Mouse (Mus musculus) hindbrain, embryonic 16.5 days (tissue): ENCODE measurements around the gene Gna14. TPM values are rescaled to one million over a fixed set of nuclear protein-coding genes. Genes with fewer than 3 reads are reported as not detected.
A peak's percentile ranks its signal among the peaks of the same experiment; 100 is the strongest.

Source experiments
- ATAC-seq: fragments of 200-750 bp; cut with Nextera tagmentation; 2 replicates; pipeline ENCODE4 v1.8.0; 2017; ENCODE audit warnings: moderate TSS enrichment, moderate library complexity
- H3K27ac ChIP-seq: fragments of 300-500 bp; sonication (generic); 2 replicates; pipeline ENCODE4 v1.5.1; 2014; ENCODE audit warnings: low read depth, mild to moderate bottlenecking, control low read depth, low read length, moderate library complexity
- H3K27me3 ChIP-seq: fragments of 300-500 bp; sonication (generic); replicated peaks from 2 replicates; pipeline ENCODE4 v1.6.1; 2014; ENCODE audit warnings: low read length; ENCODE audit not compliant: control insufficient read depth, insufficient read depth
- H3K36me3 ChIP-seq: fragments of 300-500 bp; sonication (generic); 2 replicates; pipeline ENCODE4 v1.6.1; 2014; ENCODE audit warnings: mild to moderate bottlenecking, low read length, moderate library complexity, mixed read lengths; ENCODE audit not compliant: control insufficient read depth, insufficient read depth
- H3K4me1 ChIP-seq: fragments of 300-500 bp; sonication (generic); 2 replicates; pipeline ENCODE4 v1.6.1; 2014; ENCODE audit warnings: low read depth, low read length; ENCODE audit not compliant: control insufficient read depth, insufficient read depth
- H3K4me2 ChIP-seq: fragments of 300-500 bp; sonication (generic); 2 replicates; pipeline ENCODE4 v1.6.1; 2014; ENCODE audit warnings: mild to moderate bottlenecking, low read length, control low read depth, moderate library complexity
- H3K4me3 ChIP-seq: fragments of 300-500 bp; sonication (generic); 2 replicates; pipeline ENCODE4 v1.5.1; 2014; ENCODE audit warnings: mild to moderate bottlenecking, low read length, control low read depth, moderate library complexity
- H3K9ac ChIP-seq: fragments of 300-500 bp; sonication (generic); 2 replicates; pipeline ENCODE4 v1.6.1; 2014; ENCODE audit warnings: low read depth, mild to moderate bottlenecking, control low read depth, low read length, moderate library complexity
- H3K9me3 ChIP-seq: fragments of 300-500 bp; sonication (generic); 2 replicates; pipeline ENCODE4 v1.6.1; 2014; ENCODE audit warnings: mild to moderate bottlenecking, low read length, moderate library complexity; ENCODE audit not compliant: control insufficient read depth
- WGBS: fragments of 180-500 bp; shearing (Covaris S2); extraction: QIAGEN DNeasy Blood & Tissue Kit; methylation state at CpG from one replicate; pipeline ENCODE4 v1.1.7; 2014; 5-methylcytosine and 5-hydroxymethylcytosine counted together
- polyA plus RNA-seq: library from polyadenylated mRNA; unstranded; fragments of >200 nt; fragmentation: Nextera tagmentation; extraction: Ambion mirVana; gene quantifications from 2 replicates; pipeline ENCODE4 v1.2.1, GENCODE M21; 2015

Gene Gna14
- polyA plus RNA-seq, 1 experiment from 2014 or later = 0.88 TPM

DNA sequence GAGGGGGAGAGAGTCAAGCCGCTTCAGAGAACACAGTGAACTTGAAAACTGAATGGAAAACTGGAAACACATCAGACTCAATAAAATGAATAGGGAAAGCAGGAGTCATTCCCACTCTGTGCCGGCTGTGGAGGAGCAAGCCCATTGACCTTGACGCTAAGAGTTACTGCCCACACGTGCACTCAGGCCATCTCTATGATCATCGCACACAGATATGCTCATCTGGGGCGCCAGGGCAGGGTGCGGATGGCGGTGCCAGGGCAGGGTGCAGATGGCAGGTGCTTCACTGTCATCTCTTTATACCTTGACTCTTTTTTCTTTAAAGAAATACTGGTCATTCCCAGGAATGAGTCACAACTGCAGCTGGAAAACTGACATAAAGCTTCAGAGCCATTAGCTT is 4.2 kb upstream of the Gna14 start:
- H3K27ac ChIP-seq = no peak overlapping the region
- H3K4me1 ChIP-seq = peaks cover 14% of the 10 kb centered on the region
- 65% methylated on average over 8 of the region's 8 CpGs for WGBS
- H3K4me3 ChIP-seq = no peak overlapping the region
- no peak overlapping the region for H3K9ac ChIP-seq
- peaks cover 9% of the 10 kb centered on the region for H3K9me3 ChIP-seq
- no peaks in the 10 kb centered on the region for H3K36me3 ChIP-seq
- no peak for ATAC-seq
- H3K27me3 ChIP-seq = peaks cover 10% of the 10 kb centered on the region; the same call in 1 of the 2 replicates
- H3K4me2 ChIP-seq = no peak overlapping the region

DNA sequence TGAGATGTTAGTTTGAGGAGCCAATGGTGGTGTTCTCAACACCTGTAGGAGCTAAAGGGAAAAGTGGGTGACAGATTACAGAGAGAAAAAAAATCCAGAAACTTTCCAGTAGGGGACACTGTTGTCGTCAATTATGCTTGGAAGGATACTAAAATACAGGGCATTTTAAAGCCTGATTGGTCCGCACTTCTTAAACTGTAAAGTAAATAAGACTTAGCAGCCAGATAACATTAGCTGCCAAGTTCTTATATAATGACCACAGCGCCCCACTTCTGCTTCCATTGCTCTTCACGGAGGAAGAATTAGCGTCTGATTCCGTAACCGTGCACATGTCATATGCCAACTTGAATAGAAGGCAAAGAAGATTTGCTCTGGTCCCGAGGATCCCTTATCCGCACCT is 683 bp upstream of the Gna14 start:
- H3K4me1 ChIP-seq = peaks cover 19% of the 10 kb centered on the region
- H3K27ac ChIP-seq = no peak overlapping the region
- peaks cover 13% of the 10 kb centered on the region for H3K27me3 ChIP-seq
- H3K4me3 ChIP-seq = peak overlapping the region; percentile 43; the same call in 1 of the 2 replicates
- peak overlapping the region; percentile 60 for H3K4me2 ChIP-seq
- ATAC-seq = no peak
- H3K36me3 ChIP-seq = no peaks in the 10 kb centered on the region
- H3K9me3 ChIP-seq = no peaks in the 10 kb centered on the region
- 22% methylated on average over 9 of the region's 9 CpGs for WGBS
- H3K9ac ChIP-seq = no peak overlapping the region

- 2% methylated on average over 61 of the region's 61 CpGs for WGBS
- no peak overlapping the region for H3K27ac ChIP-seq
- ATAC-seq = peak; percentile 43; the same call in 1 of the 2 replicates
- H3K27me3 ChIP-seq = peaks cover 13% of the 10 kb centered on the region
- H3K9ac ChIP-seq = peak overlapping the region; percentile 28
- H3K36me3 ChIP-seq = no peaks in the 10 kb centered on the region
- peak overlapping the region; percentile 43 for H3K4me3 ChIP-seq
- H3K9me3 ChIP-seq = no peaks in the 10 kb centered on the region
- H3K4me1 ChIP-seq = peaks cover 19% of the 10 kb centered on the region
- H3K4me2 ChIP-seq = peak overlapping the region; percentile 60
These were observed 990 bp downstream of the Gna14 start for GRCm38 (mm10) chr19:16436335-16437169.

- peaks cover 13% of the 10 kb centered on the region for H3K27me3 ChIP-seq
- peak overlapping the region; percentile 60; the same call in 1 of the 2 replicates for H3K4me2 ChIP-seq
These were observed 1.6 kb downstream of the Gna14 start for GRCm38 (mm10) chr19:16437170-16437483.

GRCm38 (mm10) chr19:16437906-16438305 is 2.3 kb downstream of the Gna14 start:
- Histone ChIP-seq H3K27ac (no peak overlapping the region), H3K36me3 (no peaks in the 10 kb centered on the region), H3K4me2 (no peak overlapping the region), H3K4me1 (peaks cover 19% of the 10 kb centered on the region), H3K4me3 (no peak overlapping the region), H3K9ac (no peak overlapping the region), H3K27me3 (peaks cover 13% of the 10 kb centered on the region), H3K9me3 (no peaks in the 10 kb centered on the region)
- no peak for ATAC-seq
- 64% methylated on average over 5 of the region's 5 CpGs for WGBS

More at GRCm38 (mm10) chr19:16437170-16437483, 1.6 kb downstream of the Gna14 start:
- Histone ChIP-seq H3K4me1 (peaks cover 19% of the 10 kb centered on the region), H3K9me3 (no peaks in the 10 kb centered on the region), H3K27ac (no peak overlapping the region), H3K4me3 (no peak overlapping the region), H3K36me3 (no peaks in the 10 kb centered on the region), H3K9ac (no peak overlapping the region)
- WGBS = 27% methylated on average over 4 of the region's 4 CpGs
- no peak for ATAC-seq

DNA sequence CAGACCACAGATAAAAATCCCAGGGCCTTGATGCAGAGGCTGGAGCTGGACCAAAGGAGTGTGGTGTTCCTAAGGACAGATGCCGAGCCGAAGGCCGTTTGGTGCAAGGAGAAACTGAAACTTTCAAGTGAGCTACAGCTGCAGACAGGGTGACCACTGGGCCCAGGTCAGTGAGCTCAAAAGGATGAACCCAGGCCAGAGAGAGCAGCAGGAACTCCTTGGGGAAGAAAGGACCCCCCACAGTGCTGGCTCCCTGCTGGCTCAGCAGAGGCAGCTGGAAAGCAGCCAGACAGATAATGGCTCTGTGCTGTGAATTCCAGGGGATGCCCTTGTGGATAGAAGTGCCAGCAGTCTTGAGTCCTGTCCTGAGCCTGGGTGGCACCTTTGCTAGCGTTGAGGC is 3.7 kb downstream of the Gna14 start:
- Histone ChIP-seq H3K4me1 (peaks cover 19% of the 10 kb centered on the region), H3K9ac (no peak overlapping the region), H3K36me3 (no peaks in the 10 kb centered on the region), H3K4me3 (no peak overlapping the region), H3K27me3 (peaks cover 13% of the 10 kb centered on the region), H3K27ac (no peak overlapping the region), H3K4me2 (no peak overlapping the region), H3K9me3 (no peaks in the 10 kb centered on the region)
- 51% methylated on average over 4 of the region's 4 CpGs for WGBS
- ATAC-seq = no peak

DNA sequence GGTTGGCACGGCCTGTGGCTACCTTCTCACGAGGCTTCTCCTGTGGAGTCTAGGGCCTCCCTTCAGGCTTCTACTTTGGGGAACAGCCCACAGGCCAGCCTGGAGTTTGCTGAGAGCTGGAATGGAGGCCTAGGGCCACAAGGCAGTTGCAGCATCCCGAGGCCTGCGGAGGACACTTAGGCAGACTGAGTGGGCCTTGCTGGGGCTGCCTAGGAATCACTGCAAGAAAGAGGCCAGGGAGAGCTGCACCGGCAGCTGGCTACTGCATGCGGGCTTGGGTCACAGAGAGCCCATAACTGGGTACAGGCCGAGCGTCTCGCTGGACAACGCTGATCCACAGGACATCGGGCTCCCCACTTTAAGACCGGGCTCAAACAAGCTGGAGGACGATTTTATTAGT is 4.3 kb downstream of the Gna14 start:
- H3K9me3 ChIP-seq = no peaks in the 10 kb centered on the region
- no peak overlapping the region for H3K4me2 ChIP-seq
- ATAC-seq = no peak
- H3K4me1 ChIP-seq = peaks cover 19% of the 10 kb centered on the region
- no peak overlapping the region for H3K27ac ChIP-seq
- H3K27me3 ChIP-seq = peaks cover 11% of the 10 kb centered on the region
- no peak overlapping the region for H3K4me3 ChIP-seq
- WGBS = 57% methylated on average over 13 of the region's 13 CpGs
- H3K36me3 ChIP-seq = no peaks in the 10 kb centered on the region
- H3K9ac ChIP-seq = no peak overlapping the region

GRCm38 (mm10) chr19:16441329-16441728 is 5.8 kb downstream of the Gna14 start:
- Histone ChIP-seq H3K36me3 (no peaks in the 10 kb centered on the region), H3K4me2 (no peak overlapping the region), H3K4me1 (peaks cover 5% of the 10 kb centered on the region), H3K27me3 (peaks cover 3% of the 10 kb centered on the region), H3K4me3 (no peak overlapping the region), H3K9ac (no peak overlapping the region), H3K27ac (no peak overlapping the region), H3K9me3 (no peaks in the 10 kb centered on the region)
- ATAC-seq = no peak
- WGBS = 90% methylated on average over 6 of the region's 6 CpGs

DNA sequence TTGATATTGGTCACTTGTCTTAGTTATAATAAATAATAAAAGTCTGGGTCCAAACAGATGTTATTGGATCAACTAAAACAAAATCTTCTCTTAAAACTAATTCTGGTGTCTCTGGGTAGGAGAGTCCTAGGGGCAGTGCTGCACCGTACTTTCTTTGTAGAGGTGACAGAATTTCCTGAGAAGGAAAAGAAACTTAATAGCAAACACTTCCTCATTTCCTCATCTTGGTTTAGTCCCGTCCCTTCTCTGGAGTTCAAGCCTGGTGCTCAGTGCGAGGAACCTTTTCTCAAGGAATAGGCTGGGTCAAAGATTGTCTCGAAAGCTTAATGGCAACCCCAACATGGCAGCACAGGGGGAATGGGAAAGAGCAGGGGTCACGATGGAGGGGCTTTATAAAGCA is 7.8 kb downstream of the Gna14 start:
- no peaks in the 10 kb centered on the region for H3K36me3 ChIP-seq
- H3K4me2 ChIP-seq = no peak overlapping the region
- no peaks in the 10 kb centered on the region for H3K4me1 ChIP-seq
- WGBS = 90% methylated on average over 5 of the region's 5 CpGs
- H3K9ac ChIP-seq = no peak overlapping the region
- no peak overlapping the region for H3K4me3 ChIP-seq
- ATAC-seq = no peak
- H3K27ac ChIP-seq = no peak overlapping the region
- no peaks in the 10 kb centered on the region for H3K9me3 ChIP-seq
- no peaks in the 10 kb centered on the region for H3K27me3 ChIP-seq
